Mouse (Mus musculus): Measurements from ENCODE around the gene Lamc2.

Lamc2 gene

DNA sequence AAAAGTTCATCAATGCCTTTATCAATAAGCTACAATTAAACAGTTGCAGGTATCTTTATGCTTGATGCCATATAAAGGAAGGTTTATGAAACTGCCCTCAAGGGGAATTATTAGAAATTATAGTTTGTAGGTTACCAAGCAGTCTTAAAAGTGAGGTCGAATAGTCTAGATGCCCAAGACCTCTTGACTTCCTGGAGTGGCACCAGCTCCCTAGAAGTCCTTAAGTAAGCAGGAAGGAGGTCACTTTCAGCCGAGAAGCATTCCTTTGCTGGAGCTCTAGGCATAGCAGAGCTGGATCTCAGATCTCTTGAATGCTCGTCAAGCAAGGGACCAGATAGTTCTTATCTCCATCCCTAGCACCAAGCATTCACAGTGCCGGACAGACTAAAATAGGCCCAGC, 58.6 kb downstream of the Lamc2 start:
- DNase-seq (ENCODE audit: low read depth, low spot score): no peak

DNA sequence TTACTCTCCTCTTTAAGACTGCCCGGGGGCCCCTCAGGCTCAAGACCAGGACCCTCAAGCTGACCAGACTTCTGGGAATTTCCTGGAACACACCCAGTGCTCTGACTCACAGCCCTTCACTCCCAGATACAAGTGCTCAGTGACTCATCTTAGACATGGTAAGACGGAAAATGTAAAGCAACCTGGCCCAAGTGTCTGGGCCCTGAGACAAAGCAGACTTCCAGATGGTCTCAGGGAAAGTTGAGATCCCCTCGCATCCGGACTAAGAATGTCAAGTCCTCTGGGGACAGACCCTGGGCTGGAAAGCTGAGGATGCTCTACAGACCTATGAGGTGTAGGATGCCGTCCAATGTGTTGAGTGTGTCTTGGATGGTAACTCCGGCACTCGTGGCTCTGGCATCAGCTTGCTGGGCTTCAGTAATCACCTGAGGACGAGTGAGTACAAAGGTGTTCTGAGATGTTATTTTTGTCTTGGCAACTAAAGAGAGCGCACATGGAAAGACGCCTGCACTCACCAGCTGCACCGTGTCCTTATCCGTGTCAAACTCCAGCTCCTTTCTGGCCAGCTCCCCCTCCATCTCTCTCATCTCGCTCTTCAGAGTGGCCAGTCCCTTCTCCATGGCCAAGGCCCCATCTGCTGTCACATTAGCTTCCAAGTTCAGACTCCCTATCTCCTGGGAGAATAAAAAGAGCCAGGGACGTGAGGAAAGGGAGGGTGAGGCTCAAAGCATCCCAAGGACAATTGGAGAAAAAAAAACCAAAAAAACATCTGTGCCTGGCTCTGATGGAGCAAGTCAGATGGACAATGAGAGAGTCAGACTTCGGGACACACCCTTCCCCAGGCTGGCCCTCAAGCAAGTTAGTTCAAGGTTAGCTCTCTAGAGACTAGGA, 59.5 kb downstream of the Lamc2 start:
- peak; percentile 91 for DNase-seq (ENCODE audit: low read depth, low spot score)

- no peak for DNase-seq (ENCODE audit: low read depth, low spot score)
Measured at GRCm38 (mm10) chr1:153125287-153126275, 60.7 kb downstream of the Lamc2 start.

DNA sequence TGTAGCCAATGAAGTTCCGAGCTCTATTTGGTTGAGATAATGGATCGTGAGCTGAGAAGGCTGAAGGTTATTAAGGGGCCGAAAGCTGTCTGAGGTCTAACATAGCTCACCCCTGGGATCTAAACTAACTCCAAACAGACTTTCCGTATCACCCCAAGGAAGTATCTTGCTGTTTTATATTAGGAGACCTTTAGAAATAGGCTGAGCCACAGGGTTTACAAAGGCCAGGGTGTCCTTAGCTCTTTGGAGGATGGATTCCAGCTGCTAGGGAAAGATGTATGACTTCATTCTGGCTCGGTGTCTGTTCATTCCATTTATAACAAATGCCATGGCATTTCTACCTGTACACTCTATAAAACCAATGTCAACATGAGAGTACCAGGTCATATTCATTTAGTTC, 61.7 kb downstream of the Lamc2 start:
- DNase-seq (ENCODE audit: low read depth, low spot score): no peak

DNA sequence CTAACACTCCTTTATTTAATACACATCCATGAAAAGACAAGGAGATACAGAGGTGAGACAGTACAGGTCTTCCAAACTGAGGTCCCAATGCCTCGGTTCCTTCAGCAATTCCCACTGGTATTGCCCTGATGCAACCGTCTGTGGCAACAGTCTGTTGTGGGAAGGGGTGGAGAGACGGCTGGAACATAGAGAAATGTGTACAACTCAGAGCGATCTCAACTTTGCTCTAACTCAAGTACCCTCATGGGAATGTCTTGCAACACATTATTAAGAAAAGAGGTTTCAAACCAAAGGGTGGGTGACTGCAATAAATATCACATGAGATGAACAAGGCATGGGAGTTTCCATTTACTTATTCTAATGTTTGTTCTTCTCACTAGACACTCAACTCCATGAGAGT, 63.5 kb downstream of the Lamc2 start:
- peak; percentile 83 for DNase-seq (ENCODE audit: low read depth, low spot score)

DNA sequence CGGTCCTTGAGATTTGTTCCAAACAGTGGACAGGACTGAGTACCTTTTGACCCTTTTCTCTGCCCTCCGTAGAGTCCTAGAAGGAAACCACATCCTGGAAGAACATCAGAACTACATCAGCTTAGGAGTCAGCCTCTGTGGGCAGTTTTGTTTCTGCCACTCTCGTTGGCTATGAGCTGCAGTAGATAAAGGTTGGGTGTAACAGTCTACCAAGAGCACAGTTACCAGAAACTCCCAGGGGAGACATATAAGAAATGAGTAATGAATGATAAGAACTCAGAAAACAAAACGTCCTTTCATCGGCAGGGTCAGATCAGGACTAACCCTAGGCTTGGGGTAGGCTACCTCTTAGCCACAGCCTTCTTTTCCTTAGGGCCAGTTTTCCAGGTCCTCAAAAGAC, 64.9 kb downstream of the Lamc2 start:
- DNase-seq (ENCODE audit: low read depth, low spot score): peak; percentile 66

- peak; percentile 44 for DNase-seq (ENCODE audit: low read depth, low spot score)
Measured at GRCm38 (mm10) chr1:153120544-153120943, 65.7 kb downstream of the Lamc2 start.

GRCm38 (mm10) chr1:153115315-153115714, 70.9 kb downstream of the Lamc2 start:
- no peak for DNase-seq (ENCODE audit: low read depth, low spot score)

GRCm38 (mm10) chr1:153111596-153111995, 74.7 kb downstream of the Lamc2 start:
- DNase-seq (ENCODE audit: low read depth, low spot score): no peak

- no peak for DNase-seq (ENCODE audit: low read depth, low spot score)
Measured at GRCm38 (mm10) chr1:153109836-153110235, 76.4 kb downstream of the Lamc2 start.

GRCm38 (mm10) chr1:153109346-153109745, 76.9 kb downstream of the Lamc2 start:
- DNase-seq (ENCODE audit: low read depth, low spot score): no peak

DNA sequence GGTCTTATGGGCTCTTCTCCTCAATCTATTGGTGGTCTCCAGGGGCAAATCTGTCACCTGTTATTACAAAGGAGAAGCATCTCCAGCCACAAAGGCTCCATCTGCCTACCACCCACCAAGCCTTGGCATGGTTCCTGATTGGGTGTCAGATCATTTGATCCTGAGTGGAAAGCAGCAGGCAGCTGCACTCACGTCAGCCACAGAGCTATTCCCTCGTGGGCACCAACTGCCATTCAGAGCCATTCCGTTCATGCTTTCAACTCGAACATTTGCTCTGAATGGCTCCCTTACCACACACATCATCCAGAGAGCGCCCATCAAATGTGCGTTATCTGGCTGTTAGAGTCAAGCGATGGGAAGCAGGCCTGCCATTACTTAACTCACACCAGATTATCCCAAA, 78.4 kb downstream of the Lamc2 start:
- no peak for DNase-seq (ENCODE audit: low read depth, low spot score)

DNA sequence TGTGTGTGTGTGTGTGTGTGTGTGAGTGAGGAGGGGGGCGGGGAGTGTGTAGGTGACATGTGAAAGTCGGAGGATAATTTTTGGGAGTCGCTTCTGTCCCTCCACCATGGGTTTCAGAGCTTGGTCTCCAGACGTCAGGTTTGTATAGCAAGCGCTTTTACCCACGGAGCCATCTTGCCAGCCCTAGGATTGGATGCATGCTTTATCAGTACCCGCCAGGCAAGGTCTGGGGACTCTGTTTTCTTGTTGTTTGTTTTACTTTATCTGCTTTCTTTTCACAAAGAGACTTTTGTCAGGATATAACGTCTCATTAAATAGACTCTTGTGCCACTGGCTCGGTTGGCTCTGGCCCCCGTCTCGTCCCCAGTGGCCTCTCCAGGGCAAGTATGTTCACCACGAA, 81.4 kb downstream of the Lamc2 start:
- DNase-seq (ENCODE audit: low read depth, low spot score): no peak

DNA sequence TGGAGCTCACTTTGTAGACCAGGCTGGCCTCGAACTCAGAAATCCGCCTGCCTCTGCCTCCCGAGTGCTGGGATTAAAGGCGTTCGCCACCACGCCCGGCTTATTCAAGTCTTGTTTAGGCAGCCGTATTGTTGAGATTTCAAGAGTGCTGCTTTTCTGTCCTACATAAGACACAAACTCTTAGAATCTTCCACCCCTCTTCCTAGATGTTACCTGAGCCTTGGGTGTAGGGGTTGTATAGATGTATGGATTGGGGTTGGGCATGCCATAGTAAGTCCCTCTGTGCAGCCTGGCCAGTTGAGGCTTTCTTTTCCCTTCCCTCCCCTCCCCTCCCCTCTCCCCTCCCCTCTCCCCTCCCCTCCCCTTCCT, 83.1 kb downstream of the Lamc2 start:
- no peak for DNase-seq (ENCODE audit: low read depth, low spot score)

GRCm38 (mm10) chr1:153102296-153103185, 83.7 kb downstream of the Lamc2 start:
- DNase-seq (ENCODE audit: low read depth, low spot score): no peak

DNA sequence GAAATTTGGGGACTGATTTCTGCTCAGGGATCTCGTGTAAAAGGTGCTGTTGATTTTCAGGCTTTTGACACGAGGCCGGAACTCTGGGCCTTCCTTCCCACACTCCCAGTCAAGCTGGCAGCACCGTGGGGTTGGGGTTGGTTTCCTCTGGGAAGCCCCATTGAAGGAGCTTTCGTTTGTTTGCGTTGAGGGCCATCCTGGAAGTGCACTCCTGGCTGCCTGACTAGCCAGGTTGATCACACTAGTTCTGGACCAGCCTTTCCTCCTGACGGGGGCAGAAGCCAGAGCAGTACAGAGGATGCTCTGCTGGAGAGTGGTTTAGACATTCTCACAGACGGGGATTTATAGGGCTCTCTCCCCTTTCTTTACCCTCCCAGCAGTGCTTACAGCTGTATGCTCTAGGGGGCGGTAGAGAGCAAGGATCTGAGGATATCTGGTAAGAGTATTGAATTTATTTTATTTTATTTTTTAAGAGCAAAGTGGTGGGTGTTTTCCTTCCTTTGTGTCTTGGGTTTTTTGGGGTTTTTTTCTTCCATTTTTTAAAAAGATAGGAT, 84.8 kb downstream of the Lamc2 start:
- peak; percentile 48 for DNase-seq (ENCODE audit: low read depth, low spot score)

GRCm38 (mm10) chr1:153100912-153101311, 85.3 kb downstream of the Lamc2 start:
- DNase-seq (ENCODE audit: low read depth, low spot score): no peak

DNA sequence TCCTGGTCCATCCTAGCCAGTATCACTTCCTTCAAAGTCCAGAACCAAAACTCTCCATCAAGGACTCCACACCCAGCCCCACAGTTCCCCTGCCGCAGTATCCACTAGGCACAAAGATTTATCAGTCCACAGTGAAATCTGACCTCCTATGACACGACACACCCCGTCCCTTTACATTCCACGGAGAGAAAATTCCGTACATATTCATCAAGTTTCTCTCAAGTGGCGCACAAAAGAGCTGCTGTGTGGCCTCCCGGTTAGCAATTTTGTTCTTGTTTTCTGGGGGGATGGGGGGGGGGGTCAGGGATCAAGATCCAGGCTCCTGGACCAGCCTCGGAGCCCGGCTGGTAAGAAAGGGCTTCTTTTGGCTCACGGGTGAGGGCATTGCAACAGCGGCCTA, 87.7 kb downstream of the Lamc2 start:
- DNase-seq (ENCODE audit: low read depth, low spot score): no peak

DNA sequence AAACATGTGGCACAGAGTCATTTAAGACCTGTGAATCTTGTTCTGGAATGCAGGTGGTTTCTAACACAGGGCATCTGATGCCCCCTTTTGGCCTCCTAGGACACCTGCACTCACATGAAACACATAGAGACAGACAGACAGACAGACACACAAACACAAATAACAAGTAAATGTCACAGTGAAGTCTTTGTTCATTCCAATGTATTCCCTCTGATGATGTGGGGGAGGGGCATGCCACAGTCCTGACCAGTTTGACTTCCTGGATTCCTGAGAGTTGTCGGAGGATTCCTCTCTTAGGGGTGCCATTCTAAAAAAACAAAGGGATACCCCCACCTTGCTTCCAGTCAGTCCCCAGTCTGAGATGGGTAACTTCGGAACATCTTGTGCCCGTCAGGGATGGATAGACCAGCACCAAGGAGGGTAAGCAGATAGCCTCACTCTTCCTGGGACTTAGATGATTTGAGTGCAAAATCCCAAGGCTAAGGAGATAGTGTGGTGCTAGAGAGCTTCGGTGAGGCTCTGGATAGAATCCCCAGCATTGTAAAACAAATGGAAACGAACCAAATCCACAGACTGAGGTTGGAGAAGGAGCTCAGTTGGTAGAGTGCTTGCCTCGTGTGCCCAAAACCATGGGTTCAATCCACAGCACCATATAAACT, 89.1 kb downstream of the Lamc2 start:
- DNase-seq (ENCODE audit: low read depth, low spot score): no peak
